Mouse (Mus musculus) MEL (cell line): ENCODE results near the gene Il12a. TPM values are rescaled to one million over a fixed set of nuclear protein-coding genes. Genes with fewer than 3 reads are reported as not detected.
A peak's percentile ranks its signal among the peaks of the same experiment; 100 is the strongest.

ENCODE experiments used
- DNase-seq: peaks from one replicate; pipeline ENCODE4 v3.0.0; 2011; ENCODE audit warnings: low read depth, low spot score
- H3K27ac ChIP-seq: 2 replicates; pipeline ENCODE4 v1.5.1; 2012; ENCODE audit warnings: low read depth, mild to moderate bottlenecking, control low read depth, low read length, moderate library complexity; ENCODE audit not compliant: control insufficient read depth
- H3K27me3 ChIP-seq, 2 experiments: fragments of 150-350 bp in 1 of 2; sonication (generic) in 1 of 2; 2 replicates each; pipeline ENCODE4 v1.6.1; 2012; ENCODE audit warnings: low read length in 2 of 2, mild to moderate bottlenecking in 2 of 2, improper control_type of control experiment in 1 of 2, moderate library complexity in 1 of 2; ENCODE audit not compliant: insufficient read depth in 2 of 2, control insufficient read depth in 1 of 2
- H3K36me3 ChIP-seq, 2 experiments: 2 replicates each; pipeline ENCODE4 v1.6.1; 2012 to 2014; ENCODE audit warnings: low read length in 2 of 2, improper control_type of control experiment in 1 of 2, inconsistent platforms in 1 of 2, mild to moderate bottlenecking in 1 of 2; ENCODE audit not compliant: insufficient read depth in 2 of 2, control insufficient read depth in 1 of 2
- H3K4me1 ChIP-seq, 2 experiments: fragments of 150-350 bp in 1 of 2; sonication (generic) in 1 of 2; 2 replicates each; pipeline ENCODE4 v1.6.1; 2012; ENCODE audit warnings: low read length in 2 of 2, improper control_type of control experiment in 1 of 2, mild to moderate bottlenecking in 1 of 2; ENCODE audit not compliant: insufficient read depth in 2 of 2, control insufficient read depth in 1 of 2
- H3K4me3 ChIP-seq, 2 experiments: fragments of 150-350 bp in 1 of 2; sonication (generic) in 1 of 2; 2 replicates each; pipeline ENCODE4 v1.5.1; 2012; ENCODE audit warnings: low read depth in 2 of 2, low read length in 2 of 2, mild to moderate bottlenecking in 2 of 2, moderate library complexity in 2 of 2, control low read depth in 1 of 2, improper control_type of control experiment in 1 of 2; ENCODE audit not compliant: control insufficient read depth in 1 of 2, insufficient read depth in 1 of 2
- H3K79me2 ChIP-seq: 2 replicates; pipeline ENCODE4 v1.6.1; 2012; ENCODE audit warnings: mild to moderate bottlenecking, low read length, moderate library complexity; ENCODE audit not compliant: control insufficient read depth, poor library complexity, insufficient read depth
- H3K9ac ChIP-seq: 2 replicates; pipeline ENCODE4 v1.6.1; 2012; ENCODE audit warnings: low read depth, mild to moderate bottlenecking, control low read depth, low read length, moderate library complexity; ENCODE audit not compliant: control insufficient read depth, poor library complexity, severe bottlenecking
- H3K9me3 ChIP-seq: fragments of 150-350 bp; sonication (generic); replicated peaks from 2 replicates; pipeline ENCODE4 v1.6.1; 2012; ENCODE audit warnings: mild to moderate bottlenecking, low read length, improper control_type of control experiment, moderate library complexity; ENCODE audit not compliant: insufficient read depth
- CTCF ChIP-seq, 3 experiments: IDR thresholded peaks in 2 of 3; conservative IDR thresholded peaks in 1 of 3; 2 replicates each; pipeline ENCODE4 v1.5.1; 2011 to 2012; ENCODE audit warnings: low read length in 3 of 3, low read depth in 2 of 3, mild to moderate bottlenecking in 2 of 3, improper control_type of control experiment in 1 of 3, inconsistent platforms in 1 of 3, mixed read lengths in 1 of 3, moderate library complexity in 1 of 3; ENCODE audit not compliant: control insufficient read depth in 1 of 3, insufficient read depth in 1 of 3, poor library complexity in 1 of 3, severe bottlenecking in 1 of 3
- E2F4 ChIP-seq: IDR thresholded peaks from 2 replicates; pipeline ENCODE4 v1.6.1; 2011; ENCODE audit warnings: low read depth, low read length, improper control_type of control experiment, borderline replicate concordance
- ETS1 ChIP-seq: IDR thresholded peaks from 2 replicates; pipeline ENCODE4 v1.6.1; 2012; ENCODE audit warnings: low read depth, mild to moderate bottlenecking, inconsistent platforms, low read length, improper control_type of control experiment, moderate library complexity
- GATA1 ChIP-seq: IDR thresholded peaks from 2 replicates; pipeline ENCODE4 v1.6.1; 2011; ENCODE audit warnings: low read depth, low read length, improper control_type of control experiment
- HCFC1 ChIP-seq: IDR thresholded peaks from 2 replicates; pipeline ENCODE4 v1.6.1; 2012; ENCODE audit warnings: low read depth, mild to moderate bottlenecking, inconsistent platforms, low read length, improper control_type of control experiment, moderate library complexity
- MAFK ChIP-seq: IDR thresholded peaks from 2 replicates; pipeline ENCODE4 v1.6.1; 2011; ENCODE audit warnings: low read depth, mild to moderate bottlenecking, low read length, improper control_type of control experiment, borderline replicate concordance
- MAX ChIP-seq: IDR thresholded peaks from 2 replicates; pipeline ENCODE4 v1.6.1; 2011; ENCODE audit warnings: low read length, improper control_type of control experiment
- MAZ ChIP-seq: IDR thresholded peaks from 2 replicates; pipeline ENCODE4 v1.6.1; 2012; ENCODE audit warnings: low read depth, mild to moderate bottlenecking, inconsistent platforms, low read length, improper control_type of control experiment
- NRF1 ChIP-seq: IDR thresholded peaks from 2 replicates; pipeline ENCODE4 v1.6.1; 2014; ENCODE audit warnings: low read depth, mild to moderate bottlenecking, inconsistent platforms, low read length, improper control_type of control experiment, moderate library complexity; ENCODE audit not compliant: poor library complexity, insufficient read depth, severe bottlenecking
- POLR2AphosphoS5 ChIP-seq: IDR thresholded peaks from 2 replicates; pipeline ENCODE4 v1.6.1; 2012; ENCODE audit warnings: low read depth, borderline replicate concordance, mild to moderate bottlenecking, inconsistent platforms, low read length, moderate library complexity, mixed read lengths
- RAD21 ChIP-seq: IDR thresholded peaks from 2 replicates; pipeline ENCODE4 v1.6.1; 2011; ENCODE audit warnings: mild to moderate bottlenecking, low read depth, low read length, improper control_type of control experiment
- SMC3 ChIP-seq: IDR thresholded peaks from 2 replicates; pipeline ENCODE4 v1.6.1; 2011; ENCODE audit warnings: low read depth, low read length, improper control_type of control experiment
- TAL1 ChIP-seq: IDR thresholded peaks from 2 replicates; pipeline ENCODE4 v1.6.1; 2012; ENCODE audit warnings: mild to moderate bottlenecking, inconsistent platforms, low read length, moderate library complexity, mixed read lengths
- TCF12 ChIP-seq: IDR thresholded peaks from 2 replicates; pipeline ENCODE4 v1.6.1; 2014; ENCODE audit warnings: low read depth, mild to moderate bottlenecking, inconsistent platforms, low read length, improper control_type of control experiment, moderate library complexity
- ZC3H11A ChIP-seq: IDR thresholded peaks from 2 replicates; pipeline ENCODE4 v1.6.1; 2012; ENCODE audit warnings: low read depth, mild to moderate bottlenecking, inconsistent platforms, low read length, improper control_type of control experiment
- polyA plus RNA-seq, 2 experiments: library from polyadenylated mRNA; stranded (reverse) in 1 of 2; unstranded in 1 of 2; fragments of >175 nt in 1 of 2; fragments of >200 nt in 1 of 2; gene quantifications; 2 replicates each; pipeline versions ENCODE4 v1.2.1 to v1.2.4; 2012; ENCODE audit warnings: low replicate concordance in 2 of 2, low read depth in 1 of 2; ENCODE audit not compliant: insufficient read length in 2 of 2, insufficient read depth in 1 of 2, missing spikeins in 1 of 2
- total RNA-seq: library from RNA; depleted of rRNA; stranded (reverse); fragments of 300-350 nt; gene quantifications from 2 replicates; pipeline ENCODE4 v1.2.3, GENCODE M21; 2012

The Il12a gene
- total and polyA plus RNA-seq, 3 experiments = not detected

- no peak for TF ChIP-seq NRF1
- no peak for TF ChIP-seq MAX
- no peak for TF ChIP-seq MAZ
- TF ChIP-seq TCF12 = no peak
- peak; percentile 36 to 72 (median 49); a peak in 5 of 6 replicates for TF ChIP-seq CTCF (IDR thresholded peaks at IDR 0.05 in 2 of 3, conservative IDR thresholded peaks at IDR 0.05 in 1 of 3; ENCODE audit: control insufficient read depth in 1 of 3, insufficient read depth in 1 of 3, low read depth in 2 of 3, low read length in 3 of 3, poor library complexity in 1 of 3, severe bottlenecking in 1 of 3)
- peak; percentile 41; the same call in 1 of the 2 replicates for TF ChIP-seq SMC3
- TF ChIP-seq MAFK = no peak
- no peak for TF ChIP-seq E2F4
- no peak for TF ChIP-seq HCFC1
- Histone ChIP-seq H3K27me3 (no peaks in the 10 kb centered on the region), H3K27ac (no peak overlapping the region), H3K9me3 (no peaks in the 10 kb centered on the region), H3K4me3 (no peak overlapping the region), H3K9ac (no peak overlapping the region), H3K4me1 (no peaks in the 10 kb centered on the region), H3K36me3 (no peaks in the 10 kb centered on the region), H3K79me2 (no peaks in the 10 kb centered on the region)
- peak; percentile 29 for DNase-seq
Observed at GRCm38 (mm10) chr3:68720258-68720657, 29.8 kb downstream of the Il12a start.

GRCm38 (mm10) chr3:68741955-68742354 is 51.5 kb downstream of the Il12a start:
- Histone ChIP-seq H3K4me3 (no peak overlapping the region), H3K27me3 (no peaks in the 10 kb centered on the region), H3K4me1 (no peaks in the 10 kb centered on the region), H3K36me3 (no peaks in the 10 kb centered on the region), H3K27ac (no peak overlapping the region), H3K9ac (no peak overlapping the region), H3K9me3 (no peaks in the 10 kb centered on the region), H3K79me2 (no peaks in the 10 kb centered on the region)
- TF ChIP-seq GATA1 (no peak), ZC3H11A (no peak), POLR2AphosphoS5 (no peak), CTCF (IDR thresholded peaks at IDR 0.05 in 2 of 3, conservative IDR thresholded peaks at IDR 0.05 in 1 of 3; ENCODE audit: control insufficient read depth in 1 of 3, insufficient read depth in 1 of 3, low read depth in 2 of 3, low read length in 3 of 3, poor library complexity in 1 of 3, severe bottlenecking in 1 of 3) (no peak), RAD21 (no peak), ETS1 (no peak), TAL1 (no peak)
- DNase-seq = no peak
